Mouse (Mus musculus) G1E (cell line): ENCODE measurements at regions not wholly inside any gene's neighbourhood (a gene's known extent, or its start where the extent isn't known, plus 50 kb on each side); places are given as distances from the start of the nearest gene placed in this dataset.

Experiments
- CTCF ChIP-seq: IDR thresholded peaks from 2 replicates; pipeline ENCODE4 v1.5.1; 2012; ENCODE audit warnings: low read depth, low read length, inconsistent platforms, mixed read lengths
- TAL1 ChIP-seq: conservative IDR thresholded peaks from 2 replicates; pipeline ENCODE4 v1.6.1; 2012; ENCODE audit warnings: low read depth, low read length, inconsistent platforms, mixed read lengths

- TF ChIP-seq CTCF: no peak
- no peak for TF ChIP-seq TAL1
These were observed 182.2 kb upstream of the Pmfbp1 start for GRCm38 (mm10) chr8:109311484-109312210.
